Mouse (Mus musculus) olfactory bulb, adult 2 months (tissue): ENCODE results near the gene Pde4b.

Experiments
- CTCF ChIP-seq: fragments of 200-500 bp; IDR thresholded peaks from 2 replicates; pipeline ENCODE4 v1.5.1; 2012; ENCODE audit warnings: low read depth, mild to moderate bottlenecking, low read length, moderate library complexity; ENCODE audit not compliant: insufficient read depth
- POLR2A ChIP-seq: fragments of 200-500 bp; IDR thresholded peaks from 2 replicates; pipeline ENCODE4 v1.6.1; 2012; ENCODE audit warnings: mild to moderate bottlenecking, low read depth, low read length, moderate library complexity; ENCODE audit not compliant: insufficient read depth

DNA sequence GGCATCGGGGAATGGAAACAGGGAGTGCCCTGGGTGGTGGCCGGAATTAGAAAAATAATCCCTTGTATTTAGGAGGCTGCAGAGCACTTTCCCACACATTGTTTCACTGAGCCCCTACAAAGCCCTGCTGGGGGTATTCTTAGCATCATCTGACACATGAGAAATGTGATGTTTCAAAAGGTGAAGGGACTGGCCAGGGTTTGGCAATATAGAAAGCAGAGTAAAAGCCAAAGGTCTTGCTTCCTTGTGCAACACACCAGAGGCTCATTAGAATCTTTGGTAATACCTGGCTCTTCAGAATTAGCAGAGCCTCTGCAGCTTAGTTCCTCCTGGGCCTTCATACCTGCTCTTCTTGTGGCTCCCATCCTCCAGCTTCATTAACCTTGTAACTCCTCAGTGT is 451.4 kb downstream of the Pde4b start:
- TF ChIP-seq POLR2A, result no peak
- no peak for TF ChIP-seq CTCF
